Mouse (Mus musculus) midbrain, embryonic 11.5 days (tissue): Measurements from ENCODE around the gene Sec31b. TPM values are rescaled to one million over a fixed set of nuclear protein-coding genes. Genes with fewer than 3 reads are reported as not detected.

Source experiments
- ATAC-seq: fragments of 200-750 bp; cut with Nextera tagmentation; 2 replicates; pipeline ENCODE4 v1.8.0; 2017; ENCODE audit warnings: moderate TSS enrichment, moderate library complexity; ENCODE audit not compliant: low FRiP score
- DNase-seq: peaks from one replicate; pipeline ENCODE4 v3.0.0; 2015; ENCODE audit warnings: low spot score; ENCODE audit errors: missing footprints
- H3K27ac ChIP-seq: fragments of 300-500 bp; sonication (generic); 2 replicates; pipeline ENCODE4 v1.5.1; 2014; ENCODE audit warnings: low read depth, low read length
- H3K27me3 ChIP-seq: fragments of 300-500 bp; sonication (generic); 2 replicates; pipeline ENCODE4 v1.6.1; 2014; ENCODE audit warnings: mild to moderate bottlenecking, low read length, moderate library complexity, mixed read lengths; ENCODE audit not compliant: control insufficient read depth, insufficient read depth
- H3K36me3 ChIP-seq: fragments of 300-500 bp; sonication (generic); 2 replicates; pipeline ENCODE4 v1.6.1; 2014; ENCODE audit warnings: mild to moderate bottlenecking, low read length, moderate library complexity, mixed read lengths; ENCODE audit not compliant: control insufficient read depth, insufficient read depth
- H3K4me1 ChIP-seq: fragments of 300-500 bp; sonication (generic); 2 replicates; pipeline ENCODE4 v1.6.1; 2014; ENCODE audit warnings: low read length; ENCODE audit not compliant: control insufficient read depth, insufficient read depth
- H3K4me2 ChIP-seq: fragments of 300-500 bp; sonication (generic); 2 replicates; pipeline ENCODE4 v1.6.1; 2014; ENCODE audit warnings: mild to moderate bottlenecking, moderate library complexity
- H3K4me3 ChIP-seq: fragments of 300-500 bp; sonication (generic); 2 replicates; pipeline ENCODE4 v1.5.1; 2014; ENCODE audit warnings: low read depth, low read length
- H3K9ac ChIP-seq: fragments of 300-500 bp; sonication (generic); 2 replicates; pipeline ENCODE4 v1.6.1; 2014; ENCODE audit warnings: low read length
- H3K9me3 ChIP-seq: fragments of 300-500 bp; sonication (generic); 2 replicates; pipeline ENCODE4 v1.6.1; 2016; ENCODE audit warnings: low read length; ENCODE audit not compliant: control insufficient read depth
- WGBS: fragments of 180-500 bp; shearing (Covaris S2); extraction: QIAGEN DNeasy Blood & Tissue Kit; methylation state at CpG from one replicate; pipeline ENCODE4 v1.1.7; 2014; 5-methylcytosine and 5-hydroxymethylcytosine counted together
- polyA plus RNA-seq: library from polyadenylated mRNA; unstranded; fragments of >200 nt; fragmentation: Nextera tagmentation; extraction: Ambion mirVana; gene quantifications from 2 replicates; pipeline ENCODE4 v1.2.1, GENCODE M21; 2014

Gene Sec31b
- polyA plus RNA-seq, 1 experiment from 2014 or later: 0.18 TPM

GRCm38 (mm10) chr19:44544372-44544771 lies 1.3 kb downstream of the Sec31b start:
- H3K27ac ChIP-seq: no peak overlapping the region
- peaks cover 30% of the 10 kb centered on the region for H3K27me3 ChIP-seq
- H3K4me1 ChIP-seq: peaks cover 6% of the 10 kb centered on the region
- WGBS: 52% methylated on average over 10 of the region's 10 CpGs
- ATAC-seq (no peak), DNase-seq (no peak)
- no peak overlapping the region for H3K9ac ChIP-seq
- no peaks in the 10 kb centered on the region for H3K36me3 ChIP-seq
- H3K4me3 ChIP-seq: no peak overlapping the region
- H3K4me2 ChIP-seq: no peak overlapping the region
- H3K9me3 ChIP-seq: peaks cover 4% of the 10 kb centered on the region; the same call in 1 of the 2 replicates

GRCm38 (mm10) chr19:44542694-44543178 lies 2.9 kb downstream of the Sec31b start:
- Histone ChIP-seq H3K27ac (no peak overlapping the region), H3K4me3 (no peak overlapping the region), H3K4me1 (peaks cover 6% of the 10 kb centered on the region), H3K27me3 (peaks cover 30% of the 10 kb centered on the region), H3K9ac (no peak overlapping the region), H3K4me2 (no peak overlapping the region), H3K9me3 (peaks cover 4% of the 10 kb centered on the region; the same call in 1 of the 2 replicates), H3K36me3 (no peaks in the 10 kb centered on the region)
- ATAC-seq (no peak), DNase-seq (no peak)
- 92% methylated on average over 8 of the region's 8 CpGs for WGBS

GRCm38 (mm10) chr19:44537416-44537815 lies 8.2 kb downstream of the Sec31b start:
- WGBS: 87% methylated on average over 8 of the region's 8 CpGs
- Histone ChIP-seq H3K4me2 (no peak overlapping the region), H3K4me3 (no peak overlapping the region), H3K27me3 (peaks cover 10% of the 10 kb centered on the region), H3K4me1 (no peaks in the 10 kb centered on the region), H3K27ac (no peak overlapping the region), H3K36me3 (no peaks in the 10 kb centered on the region), H3K9ac (no peak overlapping the region), H3K9me3 (peaks cover 4% of the 10 kb centered on the region; the same call in 1 of the 2 replicates)
- DNase-seq: no peak
- no peak for ATAC-seq

- Histone ChIP-seq H3K27ac (no peak overlapping the region), H3K9me3 (no peaks in the 10 kb centered on the region), H3K4me1 (no peaks in the 10 kb centered on the region), H3K4me3 (no peak overlapping the region), H3K27me3 (peaks cover 22% of the 10 kb centered on the region), H3K4me2 (no peak overlapping the region), H3K9ac (no peak overlapping the region), H3K36me3 (no peaks in the 10 kb centered on the region)
- DNase-seq: peak; percentile 84
- WGBS: 22% methylated on average over 3 of the region's 3 CpGs
- ATAC-seq: peak; percentile 24; the same call in 1 of the 2 replicates
Observed at GRCm38 (mm10) chr19:44535376-44535775, 10.3 kb downstream of the Sec31b start.

GRCm38 (mm10) chr19:44530018-44530417 lies 15.6 kb downstream of the Sec31b start:
- no peaks in the 10 kb centered on the region for H3K9me3 ChIP-seq
- H3K4me3 ChIP-seq: no peak overlapping the region
- no peak overlapping the region for H3K4me2 ChIP-seq
- H3K36me3 ChIP-seq: no peaks in the 10 kb centered on the region
- DNase-seq (no peak), ATAC-seq (no peak)
- no peak overlapping the region for H3K27ac ChIP-seq
- H3K4me1 ChIP-seq: no peaks in the 10 kb centered on the region
- H3K27me3 ChIP-seq: peaks cover 55% of the 10 kb centered on the region
- 77% methylated on average over 6 of the region's 6 CpGs for WGBS
- H3K9ac ChIP-seq: no peak overlapping the region

- WGBS: 89% methylated on average over 9 of the region's 9 CpGs
- H3K4me2 ChIP-seq: no peak overlapping the region
- DNase-seq (no peak), ATAC-seq (no peak)
- no peaks in the 10 kb centered on the region for H3K9me3 ChIP-seq
- H3K27me3 ChIP-seq: peaks cover 76% of the 10 kb centered on the region
- H3K4me1 ChIP-seq: no peaks in the 10 kb centered on the region
- H3K9ac ChIP-seq: no peak overlapping the region
- no peaks in the 10 kb centered on the region for H3K36me3 ChIP-seq
- H3K4me3 ChIP-seq: no peak overlapping the region
- H3K27ac ChIP-seq: no peak overlapping the region
Observed at GRCm38 (mm10) chr19:44525551-44526205, 20.0 kb downstream of the Sec31b start.

- DNase-seq (peak; percentile 87), ATAC-seq (no peak)
- Histone ChIP-seq H3K27me3 (peaks cover 87% of the 10 kb centered on the region), H3K4me2 (no peak overlapping the region), H3K36me3 (no peaks in the 10 kb centered on the region), H3K4me1 (peaks cover 19% of the 10 kb centered on the region), H3K27ac (no peak overlapping the region), H3K4me3 (no peak overlapping the region), H3K9me3 (no peaks in the 10 kb centered on the region), H3K9ac (no peak overlapping the region)
- WGBS: 24% methylated on average over 7 of the region's 7 CpGs
Observed at GRCm38 (mm10) chr19:44519152-44519551, 26.5 kb downstream of the Sec31b start.

GRCm38 (mm10) chr19:44517996-44518768 lies 27.5 kb downstream of the Sec31b start:
- Histone ChIP-seq H3K4me2 (no peak overlapping the region), H3K4me1 (peaks cover 29% of the 10 kb centered on the region), H3K9ac (no peak overlapping the region), H3K27me3 (peaks cover 87% of the 10 kb centered on the region), H3K27ac (no peak overlapping the region), H3K9me3 (no peaks in the 10 kb centered on the region), H3K4me3 (no peak overlapping the region), H3K36me3 (no peaks in the 10 kb centered on the region)
- DNase-seq (peak; percentile 88), ATAC-seq (no peak)
- 41% methylated on average over 12 of the region's 12 CpGs for WGBS

GRCm38 (mm10) chr19:44515769-44516168 lies 29.9 kb downstream of the Sec31b start:
- Histone ChIP-seq H3K9ac (no peak overlapping the region), H3K27ac (peak overlapping the region; percentile 12; the same call in 1 of the 2 replicates), H3K36me3 (no peaks in the 10 kb centered on the region), H3K4me2 (no peak overlapping the region), H3K27me3 (peaks cover 91% of the 10 kb centered on the region), H3K4me3 (no peak overlapping the region), H3K9me3 (no peaks in the 10 kb centered on the region), H3K4me1 (peaks cover 47% of the 10 kb centered on the region)
- no peak for ATAC-seq
- 28% methylated on average over 6 of the region's 6 CpGs for WGBS
- DNase-seq: peak; percentile 85
